Mouse (Mus musculus) macrophage (primary cell): ENCODE results near the gene Rce1. TPM values are rescaled to one million over a fixed set of nuclear protein-coding genes. Genes with fewer than 3 reads are reported as not detected.

Source experiments
- H3K27ac ChIP-seq: fragments of 350-480 bp; formaldehyde crosslinking; 2 replicates; pipeline ENCODE4 v1.9.0; 2021
- H3K36me3 ChIP-seq: fragments of 350-480 bp; formaldehyde crosslinking; 2 replicates; pipeline ENCODE4 v1.9.0; 2021; ENCODE audit errors: inconsistent target
- H3K4me3 ChIP-seq: fragments of 350-480 bp; formaldehyde crosslinking; 2 replicates; pipeline ENCODE4 v1.9.0; 2021; ENCODE audit errors: inconsistent target
- H3K79me2 ChIP-seq: fragments of 350-480 bp; formaldehyde crosslinking; 2 replicates; pipeline ENCODE4 v1.9.0; 2021; ENCODE audit errors: inconsistent target
- WGBS: methylation state at CpG from one replicate; pipeline ENCODE4 v1.1.7; 2026; ENCODE audit warnings: inconsistent platforms; ENCODE audit not compliant: missing documents; 5-methylcytosine and 5-hydroxymethylcytosine counted together
- polyA plus RNA-seq: library from polyadenylated mRNA; stranded (reverse); fragments of 250-400 nt; gene quantifications from 3 replicates; pipeline ENCODE4 v1.2.4, GENCODE M21; 2018; ENCODE audit warnings: inconsistent platforms

Gene Rce1
- polyA plus RNA-seq, 1 experiment from 2014 or later, result 11.3 TPM

DNA sequence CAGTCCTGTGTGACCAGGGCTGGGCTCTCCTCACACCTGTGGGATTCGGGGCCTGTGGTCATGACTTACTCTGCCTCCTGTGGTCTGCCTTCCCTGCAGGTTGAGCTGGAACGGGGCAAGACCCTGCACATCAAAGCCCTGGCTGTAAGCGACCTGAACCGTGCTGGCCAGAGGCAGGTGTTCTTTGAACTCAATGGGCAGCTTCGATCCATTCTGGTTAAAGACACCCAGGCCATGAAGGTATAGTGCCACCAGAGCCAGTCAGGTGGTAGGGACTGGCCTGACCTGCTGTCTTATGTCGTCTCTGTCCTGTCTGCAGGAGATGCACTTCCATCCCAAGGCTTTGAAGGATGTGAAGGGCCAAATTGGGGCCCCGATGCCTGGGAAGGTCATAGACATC, 4.7 kb downstream of the Rce1 start:
- H3K27ac ChIP-seq, result no peak overlapping the region
- no peak overlapping the region for H3K4me3 ChIP-seq
- H3K79me2 ChIP-seq, result peaks cover 10% of the 10 kb centered on the region; the same call in 1 of the 2 replicates
- peaks cover 15% of the 10 kb centered on the region; the same call in 1 of the 2 replicates for H3K36me3 ChIP-seq
- 96% methylated on average over 7 of the region's 7 CpGs for WGBS

DNA sequence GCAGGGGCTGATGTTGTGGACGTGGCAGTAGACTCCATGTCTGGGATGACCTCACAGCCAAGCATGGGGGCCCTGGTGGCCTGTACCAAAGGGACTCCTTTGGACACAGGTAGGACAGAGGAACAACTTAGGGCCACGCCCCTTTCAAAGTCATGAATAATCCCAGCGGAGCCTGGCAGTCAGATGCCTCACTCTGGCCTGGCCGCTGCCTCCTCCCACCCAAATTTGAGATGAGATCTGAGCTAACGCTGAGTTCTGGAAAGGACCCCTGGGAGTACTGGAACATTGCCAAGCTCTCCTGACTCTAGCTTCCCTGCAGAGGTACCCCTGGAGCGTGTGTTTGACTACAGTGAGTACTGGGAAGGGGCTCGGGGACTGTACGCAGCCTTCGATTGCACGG, 6.0 kb downstream of the Rce1 start:
- Histone ChIP-seq H3K79me2 (peaks cover 4% of the 10 kb centered on the region; the same call in 1 of the 2 replicates), H3K4me3 (no peak overlapping the region), H3K36me3 (peaks cover 15% of the 10 kb centered on the region; the same call in 1 of the 2 replicates), H3K27ac (no peak overlapping the region)
- WGBS, result 98% methylated on average over 10 of the region's 10 CpGs

DNA sequence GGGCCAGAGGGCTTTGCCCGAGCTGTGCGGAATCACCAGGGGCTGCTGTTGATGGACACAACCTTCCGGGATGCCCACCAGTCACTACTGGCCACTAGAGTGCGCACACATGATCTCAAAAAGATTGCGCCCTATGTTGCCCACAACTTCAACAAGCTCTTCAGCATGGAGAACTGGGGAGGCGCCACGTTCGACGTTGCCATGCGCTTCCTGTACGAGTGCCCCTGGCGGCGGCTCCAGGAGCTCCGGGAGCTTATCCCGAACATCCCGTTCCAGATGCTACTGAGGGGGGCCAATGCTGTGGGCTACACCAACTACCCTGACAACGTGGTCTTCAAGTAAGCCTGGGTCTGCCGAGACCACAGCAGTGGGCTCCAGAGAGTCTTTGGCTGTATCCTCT, 7.3 kb downstream of the Rce1 start:
- WGBS, result 58% methylated on average over 18 of the region's 18 CpGs
- H3K36me3 ChIP-seq, result peaks cover 9% of the 10 kb centered on the region; the same call in 1 of the 2 replicates

DNA sequence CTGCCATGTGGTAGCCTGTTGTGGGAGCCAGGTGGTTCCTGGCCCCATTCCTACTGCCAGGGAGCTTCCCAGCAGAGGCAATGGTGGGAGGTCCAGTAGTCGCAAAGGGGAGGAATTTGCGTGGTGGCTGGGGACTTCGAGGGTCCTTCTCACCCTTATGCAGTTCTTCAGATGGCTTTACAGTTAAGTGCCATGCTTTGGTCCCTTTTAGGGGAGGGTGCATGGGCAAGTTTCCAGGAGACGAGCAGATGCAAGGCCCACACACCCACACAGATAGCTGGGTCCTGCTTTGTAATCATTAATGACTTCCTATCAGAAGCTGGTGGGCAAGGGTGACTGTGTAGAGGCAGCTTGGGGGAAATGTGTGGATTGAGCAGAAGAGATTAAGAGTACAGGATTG, 8.9 kb downstream of the Rce1 start:
- Histone ChIP-seq H3K27ac (no peak overlapping the region), H3K79me2 (no peaks in the 10 kb centered on the region), H3K36me3 (no peaks in the 10 kb centered on the region), H3K4me3 (no peak overlapping the region)
- 68% methylated on average over 4 of the region's 4 CpGs for WGBS

More for the DNA sequence above, 7.3 kb downstream of the Rce1 start:
- Histone ChIP-seq H3K79me2 (no peaks in the 10 kb centered on the region), H3K27ac (no peak overlapping the region), H3K4me3 (no peak overlapping the region)

DNA sequence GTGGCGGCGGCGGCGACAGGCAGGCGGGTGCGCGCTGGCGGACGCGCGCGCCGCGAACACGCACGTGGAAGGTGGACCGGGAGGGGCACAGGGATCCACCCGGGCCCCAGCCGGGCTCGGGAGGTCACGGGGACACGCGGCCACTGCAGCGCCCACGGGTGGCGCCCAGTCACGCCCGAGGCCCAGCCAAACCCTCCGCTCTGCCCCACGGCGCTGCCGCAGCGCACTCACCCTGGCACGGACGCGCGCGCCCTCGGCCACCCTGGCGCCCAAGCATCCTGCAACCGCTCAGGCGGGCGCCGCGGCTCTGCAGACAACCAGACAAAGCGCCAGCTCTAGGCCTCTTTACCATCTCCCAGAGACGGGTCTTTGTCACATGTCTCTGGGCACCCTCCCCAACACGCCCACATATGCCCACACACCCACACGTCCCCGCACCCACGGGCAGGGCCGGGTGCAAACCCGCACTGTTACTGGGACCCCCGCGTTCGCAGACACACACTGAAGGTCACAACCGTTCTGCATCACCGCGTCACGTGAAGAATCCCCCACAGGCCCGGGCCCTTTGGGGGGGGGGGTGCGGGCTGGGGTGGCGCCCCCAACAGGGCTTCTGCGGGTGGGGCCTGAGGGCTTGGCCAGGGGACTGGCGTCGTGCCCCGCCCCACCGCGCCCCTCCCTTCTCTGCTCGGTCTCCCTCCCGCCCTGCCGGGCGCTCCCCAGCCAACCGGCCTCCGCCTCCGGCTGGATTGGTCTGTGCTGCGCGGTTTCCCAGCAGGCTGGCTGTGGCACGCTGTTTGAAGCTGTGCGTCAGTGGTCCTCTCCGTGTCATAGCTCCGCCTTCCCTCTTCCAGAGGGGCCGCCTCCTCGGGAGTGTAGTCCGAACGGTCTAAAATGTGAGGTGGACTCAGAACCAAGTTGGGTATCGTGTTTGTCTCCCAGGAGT, 10.0 kb downstream of the Rce1 start, which contains the start of gene Lrfn4:
Gene Lrfn4 (minus strand): TSS at position 517 of the 943 bp plus-strand sequence.
- Histone ChIP-seq H3K27ac (no peak within 1 kb of the TSS), H3K79me2 (no peaks in the 10 kb centered on the region), H3K4me3 (peak within 1 kb of the TSS; percentile 24; the same call in 1 of the 2 replicates), H3K36me3 (no peaks in the 10 kb centered on the region)
- under 1% methylated on average over 66 of the region's 87 CpGs for WGBS

DNA sequence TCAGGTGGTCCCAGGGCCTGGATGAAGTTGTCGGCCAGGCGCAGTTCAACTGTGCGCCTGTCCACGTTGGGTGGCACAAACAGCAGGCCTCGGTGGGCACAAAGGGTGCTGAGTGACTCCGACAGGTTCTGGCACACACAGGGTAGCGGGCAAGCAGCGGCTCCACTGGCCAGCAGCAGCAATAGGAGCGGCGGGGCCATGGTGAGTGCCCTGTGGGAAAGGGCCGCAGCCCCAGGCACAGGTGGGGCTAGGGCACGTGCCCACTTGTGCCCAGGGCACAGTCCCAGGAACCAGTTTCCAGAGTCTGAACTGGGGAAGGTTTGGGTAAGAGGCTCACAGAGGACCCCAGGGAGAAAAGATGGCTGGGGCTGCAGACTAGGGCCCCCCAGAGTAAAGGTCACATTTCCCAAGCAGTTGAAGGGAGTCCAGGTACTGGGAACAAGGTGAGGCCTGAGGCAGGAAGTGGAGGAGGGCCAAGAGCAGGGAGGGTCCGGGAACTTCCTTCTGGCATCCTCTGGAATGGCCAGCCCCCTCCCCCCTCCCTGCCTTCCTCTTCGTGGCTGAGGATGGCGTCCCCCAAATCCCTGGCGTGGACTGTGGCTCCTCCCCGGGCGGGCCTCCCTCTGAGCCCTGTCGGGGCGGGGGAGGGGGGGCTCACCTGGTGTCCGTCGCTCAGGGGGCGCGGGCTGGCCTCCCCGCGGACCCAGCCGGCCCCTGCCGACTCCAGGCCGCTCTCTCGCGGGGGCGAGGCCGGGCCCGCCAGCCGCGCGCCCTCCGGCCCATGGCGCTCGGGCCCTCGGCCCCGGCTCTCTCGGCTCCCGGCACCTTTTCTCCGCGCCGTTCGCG, 10.9 kb downstream of the Rce1 start:
- Histone ChIP-seq H3K79me2 (no peaks in the 10 kb centered on the region), H3K4me3 (no peak overlapping the region), H3K36me3 (no peaks in the 10 kb centered on the region), H3K27ac (no peak overlapping the region)
- WGBS, result 37% methylated on average over 30 of the region's 49 CpGs

DNA sequence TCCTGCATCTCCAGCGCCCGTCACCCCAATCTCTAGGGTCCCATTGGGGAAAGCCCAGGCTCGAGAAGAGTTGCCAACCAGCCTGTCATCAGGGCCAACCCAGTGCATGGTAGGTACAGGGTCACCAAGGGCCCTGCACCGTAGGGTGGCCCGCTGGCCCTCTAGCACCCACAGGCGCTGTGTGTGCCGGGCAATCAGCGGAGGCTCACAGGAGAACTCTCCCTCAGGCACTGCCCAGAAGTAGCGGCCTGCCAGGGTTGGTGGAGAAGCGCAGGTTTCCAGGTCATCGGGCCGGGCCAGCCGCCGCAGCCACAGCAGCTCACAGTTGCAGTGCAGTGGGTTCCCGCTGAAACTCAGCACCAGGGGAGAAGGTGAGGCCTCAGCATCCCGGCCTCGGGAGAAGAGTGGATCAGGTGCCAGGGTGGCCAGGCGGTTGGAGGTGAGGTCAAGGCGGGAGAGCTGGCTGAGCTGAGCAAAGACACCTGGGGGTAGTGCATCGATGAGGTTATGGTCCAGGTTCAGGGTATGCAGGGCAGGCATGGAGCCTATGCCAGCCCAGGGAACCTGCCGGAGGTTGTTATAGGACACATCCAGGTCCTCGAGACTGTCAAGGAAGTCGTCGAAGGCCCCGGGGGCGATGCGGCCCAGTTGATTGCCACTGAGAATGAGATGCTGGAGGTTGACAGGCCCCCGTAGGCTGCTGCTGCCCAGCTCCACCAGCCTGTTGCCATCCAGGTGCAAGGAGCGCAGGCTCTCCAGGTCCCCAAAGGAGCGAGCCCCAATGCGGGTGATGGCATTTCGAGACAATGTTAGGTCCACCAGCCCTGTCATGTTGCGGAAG, 11.8 kb downstream of the Rce1 start:
- 92% methylated on average over 32 of the region's 33 CpGs for WGBS
- Histone ChIP-seq H3K79me2 (no peaks in the 10 kb centered on the region), H3K4me3 (no peak overlapping the region), H3K36me3 (no peaks in the 10 kb centered on the region), H3K27ac (no peak overlapping the region)

DNA sequence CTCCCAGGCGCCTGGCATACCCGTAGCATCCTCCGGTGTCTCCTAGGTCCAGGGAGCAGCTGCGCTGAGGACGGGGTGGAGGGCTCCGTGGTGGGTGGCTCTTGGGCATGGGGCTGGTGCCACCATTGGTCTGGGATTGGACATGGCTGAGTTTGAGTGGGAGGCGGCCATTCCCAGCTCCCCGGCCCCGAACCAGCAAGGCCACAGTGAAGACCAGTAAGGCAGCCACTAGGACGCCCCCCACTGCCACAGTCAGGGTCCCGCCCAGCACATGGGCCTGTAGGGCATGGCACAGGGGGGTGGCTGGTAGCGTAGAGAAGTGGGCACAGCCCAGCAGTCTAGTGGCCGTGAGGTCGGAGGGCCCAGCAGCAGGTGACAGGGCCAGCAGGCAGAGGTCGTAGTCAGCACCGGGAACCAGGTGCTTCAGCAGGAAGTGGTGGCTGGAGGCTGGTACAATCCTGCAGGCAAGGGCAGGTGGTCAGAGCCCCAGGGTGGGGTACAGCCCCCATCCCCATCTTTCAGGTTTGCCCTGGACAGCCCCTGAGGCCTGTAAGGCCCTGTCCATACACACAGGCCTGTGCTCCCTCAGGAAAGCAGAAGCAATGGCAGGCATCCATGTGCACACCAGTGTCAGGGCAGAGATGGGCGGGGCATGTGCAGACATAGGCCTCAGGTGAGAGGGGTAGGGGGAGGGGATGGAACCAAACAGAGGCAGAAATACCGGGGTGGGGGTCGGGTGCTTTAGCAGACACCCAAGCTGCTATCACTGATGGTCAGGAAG, 13.1 kb downstream of the Rce1 start:
- no peak overlapping the region for H3K27ac ChIP-seq
- WGBS, result 98% methylated on average over 19 of the region's 19 CpGs
- no peaks in the 10 kb centered on the region for H3K36me3 ChIP-seq
- no peak overlapping the region for H3K4me3 ChIP-seq
- no peaks in the 10 kb centered on the region for H3K79me2 ChIP-seq

DNA sequence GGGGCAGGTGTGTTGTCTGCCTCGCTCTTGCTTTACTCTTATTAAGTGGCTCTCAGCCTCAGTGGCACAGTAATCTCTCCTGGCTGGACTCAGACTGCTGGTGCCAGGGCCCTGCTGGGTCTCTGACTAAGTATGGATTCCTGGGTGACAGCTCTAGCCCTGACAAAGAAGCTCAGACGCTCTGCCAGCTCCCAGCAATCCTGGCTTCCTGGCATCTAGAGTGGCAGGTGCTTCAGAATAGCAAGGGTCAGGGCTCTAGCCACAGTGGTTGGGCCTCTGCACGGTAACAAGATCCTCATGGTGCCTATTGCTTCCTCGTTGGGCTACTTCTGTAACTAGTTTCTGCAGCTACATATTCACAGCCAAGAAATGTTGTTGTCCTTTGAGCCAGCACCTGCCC, 15.3 kb downstream of the Rce1 start:
- 64% methylated on average over 4 of the region's 4 CpGs for WGBS
- Histone ChIP-seq H3K4me3 (no peak overlapping the region), H3K36me3 (no peaks in the 10 kb centered on the region), H3K79me2 (no peaks in the 10 kb centered on the region), H3K27ac (no peak overlapping the region)

DNA sequence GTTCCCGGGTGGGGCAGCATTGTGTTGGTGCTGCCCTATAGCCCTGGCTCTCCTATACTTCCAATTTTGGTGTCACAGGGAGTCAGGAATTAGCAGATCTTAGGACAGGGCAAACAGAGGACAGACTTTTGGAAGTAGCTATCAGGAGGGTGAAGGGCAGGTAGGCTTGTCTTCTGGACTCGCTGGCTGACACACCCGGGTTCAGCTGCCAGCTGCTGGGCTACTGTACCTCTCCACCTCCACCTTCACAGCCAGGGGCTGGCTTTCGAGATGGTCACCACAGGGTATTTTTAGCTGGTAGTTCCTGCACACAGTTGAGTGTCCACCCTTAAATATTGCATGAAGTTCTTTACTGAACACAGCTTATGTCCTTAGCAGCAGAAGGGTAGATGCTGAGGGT, 16.9 kb downstream of the Rce1 start:
- H3K36me3 ChIP-seq, result no peaks in the 10 kb centered on the region
- H3K79me2 ChIP-seq, result no peaks in the 10 kb centered on the region
- H3K4me3 ChIP-seq, result no peak overlapping the region
- H3K27ac ChIP-seq, result no peak overlapping the region
- WGBS, result 92% methylated on average over 4 of the region's 4 CpGs

DNA sequence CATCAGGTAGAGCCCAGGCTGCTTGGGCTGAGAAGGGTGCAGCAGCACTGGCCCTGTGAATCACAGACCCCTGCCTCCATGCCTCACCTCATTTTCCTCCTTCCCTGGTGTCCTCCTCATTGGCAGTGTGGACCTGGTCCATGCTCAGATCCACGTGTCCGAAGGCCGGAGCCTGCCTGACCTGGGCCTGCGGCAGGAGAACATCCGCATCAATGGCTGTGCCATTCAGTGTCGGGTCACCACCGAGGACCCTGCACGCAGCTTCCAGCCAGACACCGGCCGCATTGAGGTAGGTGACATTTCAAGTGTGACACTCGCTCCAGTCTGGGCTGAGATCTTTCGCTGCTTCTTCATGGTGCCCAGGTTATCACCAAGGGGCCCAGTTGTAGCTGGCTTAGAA, 18.0 kb downstream of the Rce1 start:
- 95% methylated on average over 12 of the region's 12 CpGs for WGBS
- Histone ChIP-seq H3K4me3 (no peak overlapping the region), H3K79me2 (no peaks in the 10 kb centered on the region), H3K27ac (no peak overlapping the region), H3K36me3 (no peaks in the 10 kb centered on the region)

DNA sequence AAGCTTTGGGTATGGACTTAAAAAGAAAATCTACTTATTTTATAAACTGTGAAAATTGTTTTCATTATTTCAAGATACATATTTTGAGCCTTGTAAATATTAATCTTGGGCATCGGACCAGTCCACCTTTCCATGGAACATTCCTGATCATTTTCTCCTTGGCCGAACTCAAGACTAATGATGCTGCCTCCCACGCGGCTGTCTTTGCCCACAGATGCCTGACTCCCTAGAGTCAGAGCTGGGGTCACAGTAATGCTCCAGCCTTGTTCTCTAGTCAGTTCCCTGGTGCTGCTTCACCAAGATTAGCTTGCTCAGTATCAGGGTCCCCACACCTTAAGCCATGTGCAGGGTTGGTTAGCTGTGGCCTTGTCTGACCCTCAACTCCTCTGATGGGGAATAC, 19.8 kb downstream of the Rce1 start:
- Histone ChIP-seq H3K4me3 (no peak overlapping the region), H3K27ac (no peak overlapping the region), H3K36me3 (no peaks in the 10 kb centered on the region), H3K79me2 (no peaks in the 10 kb centered on the region)
- WGBS, result 92% methylated on average over 4 of the region's 4 CpGs

DNA sequence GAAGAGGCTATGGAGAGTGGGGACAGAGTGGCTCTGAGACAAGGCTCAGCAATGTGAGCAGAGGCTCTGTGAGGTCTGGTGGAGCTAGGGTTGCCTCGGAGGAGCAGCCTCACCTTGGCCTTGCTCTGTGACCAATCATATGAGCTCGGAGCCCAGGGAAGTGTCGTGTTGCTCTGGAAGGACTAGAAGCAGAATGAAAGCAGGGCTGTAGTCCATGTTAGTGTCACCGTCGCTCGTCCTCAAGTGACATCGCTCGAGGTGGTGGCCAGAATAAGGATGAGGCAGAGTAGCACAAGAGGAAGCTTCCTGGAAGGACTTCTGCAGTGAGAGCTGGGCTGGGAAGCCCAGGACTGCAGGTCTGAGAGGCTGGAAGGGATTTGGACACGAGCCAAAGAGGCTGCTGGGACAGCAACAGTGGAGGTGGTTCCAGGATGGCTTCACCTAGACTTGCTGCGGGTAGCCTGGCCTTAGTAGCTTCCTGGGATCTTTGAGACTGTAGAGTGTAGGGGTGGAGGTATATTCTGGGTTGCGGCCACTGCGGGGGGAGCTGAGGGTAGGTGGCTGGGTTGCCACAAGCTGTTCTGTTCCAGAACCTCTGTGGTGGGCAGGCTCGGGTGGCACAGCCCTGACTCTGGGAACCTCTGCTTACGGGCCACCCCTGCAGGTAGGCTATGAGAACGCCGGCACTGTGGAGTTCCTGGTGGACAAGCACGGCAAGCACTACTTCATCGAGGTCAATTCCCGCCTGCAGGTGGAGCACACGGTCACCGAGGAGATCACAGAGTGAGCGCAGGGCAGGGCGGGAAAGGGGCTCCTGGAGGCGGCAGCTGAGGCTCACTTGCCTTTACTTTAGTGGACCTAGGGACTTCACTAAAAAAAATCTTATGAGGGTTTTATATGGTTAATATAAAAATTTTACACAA, 21.4 kb downstream of the Rce1 start:
- no peak overlapping the region for H3K4me3 ChIP-seq
- no peak overlapping the region for H3K27ac ChIP-seq
- no peaks in the 10 kb centered on the region for H3K79me2 ChIP-seq
- 41% methylated on average over 24 of the region's 24 CpGs for WGBS
- H3K36me3 ChIP-seq, result no peaks in the 10 kb centered on the region
